Mouse (Mus musculus): ENCODE data around the gene B3gat3. TPM values are rescaled to one million over a fixed set of nuclear protein-coding genes. Genes with fewer than 3 reads are reported as not detected.

B3gat3 gene
- polyA plus RNA-seq, 1 experiment: 40.8 TPM

DNA sequence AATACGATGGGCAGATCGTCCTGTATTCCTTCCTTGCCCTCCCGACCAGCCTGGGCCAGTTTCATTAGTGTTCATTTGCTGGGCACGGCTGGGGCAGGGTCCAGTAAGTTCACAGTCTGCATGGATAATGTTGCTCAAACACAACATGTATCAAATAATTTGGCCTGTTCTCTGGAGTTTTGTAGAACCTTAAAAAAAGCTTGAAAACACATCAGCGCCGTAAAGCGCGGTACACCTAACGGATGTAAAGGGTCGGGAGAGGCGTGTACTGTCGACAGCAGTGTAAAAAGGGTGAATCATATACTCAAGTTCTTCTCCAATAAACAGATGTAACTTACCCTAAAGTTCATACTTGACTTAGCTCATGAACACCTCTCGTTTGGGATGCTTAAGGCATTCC lies 21.6 kb upstream of the B3gat3 start:
- peaks cover 8% of the 10 kb centered on the region for H3K4me1 ChIP-seq (ENCODE audit: control insufficient read depth, insufficient read depth, low read length)
- TF ChIP-seq CTCF (IDR thresholded peaks at IDR 0.05; ENCODE audit: low read depth, low read length) (no peak), POLR2A (IDR thresholded peaks at IDR 0.05; ENCODE audit: borderline replicate concordance, low read depth, low read length) (no peak)

DNA sequence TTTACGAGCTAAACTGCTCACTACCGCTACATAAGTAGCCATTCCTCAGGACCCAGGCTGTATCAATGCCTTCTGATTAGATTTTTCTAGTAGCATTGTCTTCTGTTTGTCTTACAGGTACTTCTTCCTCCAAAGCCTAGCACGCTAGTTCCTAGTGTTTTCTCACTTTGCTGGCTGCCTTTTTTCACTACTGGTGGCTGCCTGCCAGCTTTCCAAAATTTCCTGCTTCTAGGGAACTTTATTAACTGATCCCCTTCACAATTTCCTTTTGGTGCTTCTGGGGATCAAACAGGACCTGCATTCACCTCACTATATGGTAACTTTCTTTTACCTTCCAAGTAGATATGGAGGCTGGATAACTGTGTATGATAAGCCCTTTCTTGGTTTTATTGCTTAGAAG lies 21.1 kb upstream of the B3gat3 start:
- Histone ChIP-seq H3K27ac (ENCODE audit: insufficient read depth, low read depth, low read length) (no peak overlapping the region), H3K4me3 (ENCODE audit: insufficient read depth, low read length) (peak overlapping the region; percentile 74), H3K4me1 (ENCODE audit: control insufficient read depth, insufficient read depth, low read length) (peaks cover 5% of the 10 kb centered on the region)
- TF ChIP-seq CTCF (IDR thresholded peaks at IDR 0.05; ENCODE audit: low read depth, low read length) (no peak), POLR2A (IDR thresholded peaks at IDR 0.05; ENCODE audit: borderline replicate concordance, low read depth, low read length) (no peak)

More for the DNA sequence above, 21.6 kb upstream of the B3gat3 start:
- Histone ChIP-seq H3K4me3 (ENCODE audit: insufficient read depth, low read length) (peak overlapping the region; percentile 74), H3K27ac (ENCODE audit: insufficient read depth, low read depth, low read length) (peak overlapping the region; percentile 60)

DNA sequence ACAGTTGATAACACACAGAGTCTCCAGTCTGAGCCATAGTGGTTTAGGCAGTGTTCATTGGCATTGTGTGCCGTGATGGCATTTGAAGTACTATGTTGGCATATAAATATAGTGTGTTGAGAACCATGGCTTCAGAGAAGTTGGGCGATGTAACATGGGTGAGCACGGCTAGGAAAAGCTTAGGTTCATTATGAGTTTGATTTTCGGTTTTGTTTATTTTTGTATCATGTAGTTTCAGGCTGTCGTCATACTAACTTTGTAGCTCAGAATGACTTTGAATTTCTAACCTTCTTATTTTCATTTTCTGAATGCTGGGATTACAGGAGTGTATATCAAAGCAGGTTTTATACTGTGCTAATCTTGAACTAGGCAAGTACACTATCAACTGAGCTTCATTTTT lies 16.8 kb upstream of the B3gat3 start:
- H3K4me3 ChIP-seq (ENCODE audit: insufficient read depth, low read length): no peak overlapping the region
- peaks cover 5% of the 10 kb centered on the region for H3K4me1 ChIP-seq (ENCODE audit: control insufficient read depth, insufficient read depth, low read length)
- no peak for TF ChIP-seq CTCF (IDR thresholded peaks at IDR 0.05; ENCODE audit: low read depth, low read length)
- TF ChIP-seq POLR2A (IDR thresholded peaks at IDR 0.05; ENCODE audit: borderline replicate concordance, low read depth, low read length): no peak
- no peak overlapping the region for H3K27ac ChIP-seq (ENCODE audit: insufficient read depth, low read depth, low read length)

DNA sequence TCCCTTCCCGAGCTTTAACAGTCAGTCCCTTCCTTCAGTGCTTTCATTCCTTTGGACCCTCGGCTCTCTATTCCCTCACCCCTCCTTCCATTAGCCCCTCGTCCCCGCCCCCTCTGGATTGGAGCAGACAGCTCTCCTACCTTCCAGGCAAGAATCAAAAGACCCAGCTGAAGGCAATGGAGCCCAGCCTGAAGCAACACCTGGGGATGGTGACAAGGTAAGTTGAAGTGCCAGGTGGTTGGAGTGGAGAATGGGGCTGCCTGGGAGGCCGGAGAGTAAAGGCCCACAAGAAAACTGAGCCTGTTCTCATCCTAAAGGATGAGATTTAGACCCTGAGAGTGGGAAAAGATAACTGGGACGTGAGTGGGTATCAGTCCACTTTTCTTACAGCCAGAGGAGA lies 11.6 kb upstream of the B3gat3 start:
- no peak overlapping the region for H3K27ac ChIP-seq (ENCODE audit: insufficient read depth, low read depth, low read length)
- no peaks in the 10 kb centered on the region for H3K4me1 ChIP-seq (ENCODE audit: control insufficient read depth, insufficient read depth, low read length)
- no peak for TF ChIP-seq POLR2A (IDR thresholded peaks at IDR 0.05; ENCODE audit: borderline replicate concordance, low read depth, low read length)
- no peak for TF ChIP-seq CTCF (IDR thresholded peaks at IDR 0.05; ENCODE audit: low read depth, low read length)
- H3K4me3 ChIP-seq (ENCODE audit: insufficient read depth, low read length): no peak overlapping the region

DNA sequence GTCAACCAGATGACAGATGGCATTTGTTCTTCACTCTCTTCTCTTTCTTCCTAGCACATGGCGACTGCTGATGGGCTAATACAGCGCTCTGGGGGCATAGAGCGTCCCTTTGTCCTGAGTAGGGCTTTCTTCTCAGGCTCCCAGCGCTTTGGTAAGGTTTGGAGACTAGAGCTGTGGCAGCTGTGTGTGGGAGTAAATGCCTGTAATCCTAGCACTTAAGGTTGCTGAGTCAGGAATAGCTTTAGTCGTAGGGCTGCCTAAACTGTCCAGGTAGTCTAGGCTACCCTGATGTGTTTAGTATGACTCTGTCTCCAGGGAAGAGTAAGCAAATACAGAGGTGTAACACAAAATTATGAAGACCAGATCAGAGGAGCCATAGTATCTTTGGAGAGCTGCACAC lies 8.4 kb upstream of the B3gat3 start:
- TF ChIP-seq CTCF (IDR thresholded peaks at IDR 0.05; ENCODE audit: low read depth, low read length): no peak
- TF ChIP-seq POLR2A (IDR thresholded peaks at IDR 0.05; ENCODE audit: borderline replicate concordance, low read depth, low read length): no peak
- Histone ChIP-seq H3K27ac (ENCODE audit: insufficient read depth, low read depth, low read length) (no peak overlapping the region), H3K4me3 (ENCODE audit: insufficient read depth, low read length) (no peak overlapping the region)

DNA sequence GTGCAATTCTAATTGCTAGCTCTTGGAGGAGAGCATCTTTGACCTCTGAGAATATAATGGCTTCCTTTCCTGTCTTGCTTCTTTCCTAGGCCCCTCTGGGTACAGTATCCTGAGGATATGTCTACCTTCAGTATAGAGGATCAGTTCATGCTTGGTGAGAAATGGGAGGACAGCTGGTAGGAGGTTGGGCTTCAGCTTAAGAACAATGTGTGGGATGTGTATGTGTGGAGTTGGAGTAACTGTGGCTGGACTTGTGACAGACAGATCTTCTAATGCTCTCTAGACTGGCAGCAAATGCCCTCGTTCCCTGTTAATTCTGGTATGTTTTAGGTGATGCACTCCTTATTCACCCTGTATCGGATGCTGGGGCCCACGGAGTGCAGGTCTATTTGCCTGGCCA lies 6.0 kb upstream of the B3gat3 start:
- Histone ChIP-seq H3K4me3 (ENCODE audit: insufficient read depth, low read length) (no peak overlapping the region), H3K4me1 (ENCODE audit: control insufficient read depth, insufficient read depth, low read length) (no peaks in the 10 kb centered on the region), H3K27ac (ENCODE audit: insufficient read depth, low read depth, low read length) (no peak overlapping the region)
- TF ChIP-seq POLR2A (IDR thresholded peaks at IDR 0.05; ENCODE audit: borderline replicate concordance, low read depth, low read length): no peak
- TF ChIP-seq CTCF (IDR thresholded peaks at IDR 0.05; ENCODE audit: low read depth, low read length): no peak

More for the DNA sequence above, 8.4 kb upstream of the B3gat3 start:
- H3K4me1 ChIP-seq (ENCODE audit: control insufficient read depth, insufficient read depth, low read length): no peaks in the 10 kb centered on the region

DNA sequence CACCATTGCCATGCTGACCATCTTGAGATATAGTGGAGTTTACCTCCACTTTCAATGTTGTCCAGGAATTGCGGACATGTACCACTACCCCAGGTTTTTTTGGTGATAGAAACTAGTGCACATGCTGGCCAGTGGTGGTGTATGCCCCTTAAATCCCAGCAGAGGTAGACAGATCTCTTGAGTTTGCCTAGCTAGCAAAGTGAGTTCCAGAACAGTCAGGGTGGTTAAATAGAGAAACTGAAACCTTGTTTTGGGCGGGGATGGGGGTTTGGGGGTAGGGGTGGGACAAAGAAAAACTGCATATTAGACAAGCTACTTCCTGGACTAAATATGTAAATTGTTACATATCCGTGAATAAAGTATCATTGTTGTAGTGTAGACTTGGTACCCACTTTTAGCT lies 1.2 kb upstream of the B3gat3 start:
- Histone ChIP-seq H3K27ac (ENCODE audit: insufficient read depth, low read depth, low read length) (no peak overlapping the region), H3K4me1 (ENCODE audit: control insufficient read depth, insufficient read depth, low read length) (peaks cover 15% of the 10 kb centered on the region), H3K4me3 (ENCODE audit: insufficient read depth, low read length) (no peak overlapping the region)
- TF ChIP-seq POLR2A (IDR thresholded peaks at IDR 0.05; ENCODE audit: borderline replicate concordance, low read depth, low read length) (no peak), CTCF (IDR thresholded peaks at IDR 0.05; ENCODE audit: low read depth, low read length) (no peak)

DNA sequence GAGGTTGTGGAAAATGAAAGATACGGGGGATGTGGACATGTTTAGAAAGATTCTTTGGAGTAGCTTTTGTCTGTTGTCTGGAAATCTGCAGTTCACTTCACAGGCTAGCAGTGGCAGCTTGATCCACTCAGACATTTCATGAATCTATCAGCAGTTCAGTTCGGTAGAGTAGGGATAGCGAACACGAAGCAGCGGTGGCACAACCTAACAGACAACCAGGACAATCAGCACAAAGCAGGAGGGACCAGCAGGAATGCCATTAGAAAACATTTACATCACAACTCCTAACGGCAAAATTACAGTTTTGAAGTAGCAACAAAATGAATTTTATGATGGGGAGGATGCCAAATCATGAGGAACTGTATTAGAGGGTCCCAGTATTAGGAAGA lies 496 bp upstream of the B3gat3 start:
- peaks cover 15% of the 10 kb centered on the region for H3K4me1 ChIP-seq (ENCODE audit: control insufficient read depth, insufficient read depth, low read length)
- TF ChIP-seq CTCF (IDR thresholded peaks at IDR 0.05; ENCODE audit: low read depth, low read length) (no peak), POLR2A (IDR thresholded peaks at IDR 0.05; ENCODE audit: borderline replicate concordance, low read depth, low read length) (no peak)
- H3K4me3 ChIP-seq (ENCODE audit: insufficient read depth, low read length): peak overlapping the region; percentile 36; the same call in 1 of the 2 replicates
- H3K27ac ChIP-seq (ENCODE audit: insufficient read depth, low read depth, low read length): peak overlapping the region; percentile 66; the same call in 1 of the 2 replicates

DNA sequence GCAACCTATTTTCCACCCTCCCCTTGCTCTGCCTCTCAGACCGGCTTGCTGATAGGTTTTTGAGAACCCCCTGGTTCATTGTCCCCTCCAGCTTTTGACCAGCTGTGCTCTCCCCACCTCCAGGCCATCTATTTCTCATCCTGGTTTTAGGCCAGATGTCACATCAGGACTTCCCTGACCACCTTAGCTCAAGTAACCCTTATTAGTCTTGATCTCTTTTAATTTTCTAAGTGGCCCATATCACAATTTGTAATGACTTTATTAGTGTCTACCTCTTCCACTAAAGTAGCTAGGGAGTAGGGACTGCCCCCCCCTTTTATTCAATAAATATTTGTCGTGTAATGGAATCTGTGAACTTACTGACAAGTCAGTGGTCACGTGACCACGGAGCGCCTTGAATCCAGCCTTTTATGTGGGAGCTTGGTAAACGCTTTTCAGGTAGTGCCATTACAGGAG lies 690 bp downstream of the B3gat3 start:
- peaks cover 15% of the 10 kb centered on the region for H3K4me1 ChIP-seq (ENCODE audit: control insufficient read depth, insufficient read depth, low read length)
- peak overlapping the region; percentile 67 for H3K4me3 ChIP-seq (ENCODE audit: insufficient read depth, low read length)
- TF ChIP-seq POLR2A (IDR thresholded peaks at IDR 0.05; ENCODE audit: borderline replicate concordance, low read depth, low read length) (no peak; the same call in 1 of the 2 replicates), CTCF (IDR thresholded peaks at IDR 0.05; ENCODE audit: low read depth, low read length) (no peak)
- peak overlapping the region; percentile 68 for H3K27ac ChIP-seq (ENCODE audit: insufficient read depth, low read depth, low read length)

DNA sequence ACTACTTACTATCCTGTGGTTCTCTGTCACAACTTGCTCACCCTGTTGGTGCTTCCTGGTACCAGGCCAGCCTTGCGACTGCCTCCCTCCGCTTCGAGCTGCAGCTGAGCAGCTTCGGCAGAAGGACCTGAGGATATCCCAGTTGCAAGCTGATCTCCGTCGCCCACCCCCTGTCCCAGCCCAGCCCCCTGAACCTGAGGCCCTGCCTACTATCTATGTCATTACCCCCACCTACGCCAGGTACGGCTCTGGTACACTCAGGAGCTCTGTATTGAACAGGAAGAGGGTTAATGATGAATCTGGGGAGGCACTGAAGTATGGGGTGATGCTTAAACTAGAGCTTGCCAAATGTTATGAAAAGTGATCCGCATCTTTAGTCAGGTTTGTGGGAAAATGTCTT lies 1.6 kb downstream of the B3gat3 start:
- TF ChIP-seq POLR2A (IDR thresholded peaks at IDR 0.05; ENCODE audit: borderline replicate concordance, low read depth, low read length) (no peak), CTCF (IDR thresholded peaks at IDR 0.05; ENCODE audit: low read depth, low read length) (no peak)
- no peak overlapping the region for H3K4me3 ChIP-seq (ENCODE audit: insufficient read depth, low read length)
- H3K4me1 ChIP-seq (ENCODE audit: control insufficient read depth, insufficient read depth, low read length): peaks cover 15% of the 10 kb centered on the region
- H3K27ac ChIP-seq (ENCODE audit: insufficient read depth, low read depth, low read length): no peak overlapping the region

DNA sequence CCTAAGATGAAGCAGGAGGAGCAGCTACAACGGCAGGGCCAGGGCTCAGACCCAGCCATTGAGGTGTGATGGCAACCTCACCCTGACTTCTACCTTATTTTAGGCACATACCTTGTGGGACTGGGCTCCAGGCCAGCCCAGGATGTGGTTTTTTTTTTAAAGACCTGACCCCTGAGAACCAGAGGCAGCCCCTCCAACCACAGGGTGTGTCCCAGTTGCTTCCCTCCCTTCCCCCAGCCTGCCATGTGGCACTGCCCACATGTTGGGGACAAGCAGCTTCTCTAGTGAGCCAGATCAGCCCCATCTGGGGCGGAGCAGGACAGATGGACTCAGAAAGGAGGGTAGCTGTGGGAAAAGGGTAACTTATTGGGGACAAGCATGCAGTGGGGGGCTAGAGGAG lies 6.6 kb downstream of the B3gat3 start:
- TF ChIP-seq POLR2A (IDR thresholded peaks at IDR 0.05; ENCODE audit: borderline replicate concordance, low read depth, low read length): no peak
- no peak for TF ChIP-seq CTCF (IDR thresholded peaks at IDR 0.05; ENCODE audit: low read depth, low read length)
- no peak overlapping the region for H3K27ac ChIP-seq (ENCODE audit: insufficient read depth, low read depth, low read length)
- peaks cover 13% of the 10 kb centered on the region for H3K4me1 ChIP-seq (ENCODE audit: control insufficient read depth, insufficient read depth, low read length)
- no peak overlapping the region for H3K4me3 ChIP-seq (ENCODE audit: insufficient read depth, low read length)

All from bone marrow macrophage, adult 2 months (primary cell).